Mouse (Mus musculus) thymus, postnatal 14 days (tissue): ENCODE measurements at regions not wholly inside any gene's neighbourhood (a gene's known extent, or its start where the extent isn't known, plus 50 kb on each side); places are given as distances from the start of the nearest gene placed in this dataset.

ENCODE experiments used
- DNase-seq: peaks from one replicate; pipeline ENCODE4 v3.0.0; 2021

DNA sequence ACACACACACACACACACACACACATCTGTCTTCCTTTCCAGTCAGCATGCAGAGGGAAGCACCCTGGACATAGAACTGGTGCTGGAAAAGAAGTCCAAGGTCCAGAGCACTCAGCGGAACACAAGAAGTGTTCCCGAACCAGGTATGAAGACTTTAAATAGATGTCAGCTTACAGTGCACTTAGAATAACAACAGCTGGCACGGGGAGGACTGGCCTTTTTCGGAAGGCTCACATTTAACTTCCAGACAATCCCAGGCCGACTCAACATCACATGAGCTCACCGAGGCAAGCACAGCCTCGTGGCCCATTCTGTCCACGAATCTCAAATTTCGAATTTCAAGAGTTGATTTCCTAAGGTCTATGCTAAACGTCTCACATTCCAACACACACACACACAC lies 70.9 kb upstream of the Slc25a33 start:
- no peak for DNase-seq

- no peak for DNase-seq
These were observed 69.7 kb upstream of the Slc25a33 start for GRCm38 (mm10) chr4:149843736-149844135.

DNA sequence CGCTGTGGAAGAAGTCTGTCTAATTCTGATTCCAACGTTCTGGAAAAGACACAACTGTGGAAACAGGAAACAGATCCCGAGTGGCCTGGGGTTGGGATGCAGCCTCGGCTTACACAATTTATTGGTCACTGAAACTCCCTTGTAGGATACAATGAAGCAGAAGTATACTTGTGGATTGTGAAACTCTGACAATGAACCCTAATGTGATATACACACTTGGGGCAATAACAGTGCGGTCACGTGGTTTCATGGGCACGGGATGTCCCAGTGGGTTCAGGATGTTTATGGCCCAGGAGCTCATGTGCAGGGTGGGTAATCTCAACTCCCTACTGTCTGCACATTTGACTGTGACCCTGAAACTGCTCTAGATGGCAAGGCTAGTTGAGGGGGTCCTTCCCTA lies 68.8 kb upstream of the Slc25a33 start:
- no peak for DNase-seq

- peak; percentile 71 for DNase-seq
These were observed 67.8 kb upstream of the Slc25a33 start for GRCm38 (mm10) chr4:149841856-149842255.

DNA sequence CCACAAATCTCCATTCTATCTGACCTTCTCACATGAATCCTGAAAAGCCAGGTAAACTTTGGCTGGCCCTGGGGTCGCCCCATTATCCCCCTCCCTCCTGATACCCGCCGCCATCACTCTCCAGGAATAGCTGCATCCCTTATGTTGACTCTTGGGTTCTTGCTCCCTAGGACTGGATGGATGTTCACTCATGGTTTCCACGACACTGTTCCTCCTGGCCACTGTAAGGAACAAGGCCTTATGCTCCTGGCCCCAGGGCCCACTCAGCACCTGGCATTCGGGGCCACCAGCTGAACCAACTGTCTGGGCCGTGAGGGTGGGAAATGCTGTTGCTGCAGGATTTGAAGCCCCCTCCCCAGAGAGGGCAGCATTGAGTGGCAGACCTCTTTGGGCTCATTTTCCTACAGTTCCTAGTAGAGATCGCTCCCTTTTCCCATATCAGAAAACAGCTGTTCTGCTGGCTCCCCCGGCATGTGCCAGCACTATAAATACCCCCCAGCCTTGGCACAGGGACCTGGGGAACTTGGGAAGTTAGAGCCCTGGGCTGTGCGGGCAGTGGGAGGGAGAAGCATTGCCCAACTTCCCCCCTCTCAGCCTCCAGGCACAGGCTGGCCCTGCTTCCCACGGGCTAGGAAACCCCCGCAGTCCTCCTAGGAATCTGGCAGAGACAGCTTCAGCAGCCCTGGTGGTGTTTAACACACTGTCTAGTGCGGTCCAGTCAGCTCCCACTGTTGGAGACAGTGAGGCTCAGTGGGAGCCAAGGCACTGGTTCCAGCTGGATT lies 66.6 kb upstream of the Slc25a33 start:
- no peak for DNase-seq

DNA sequence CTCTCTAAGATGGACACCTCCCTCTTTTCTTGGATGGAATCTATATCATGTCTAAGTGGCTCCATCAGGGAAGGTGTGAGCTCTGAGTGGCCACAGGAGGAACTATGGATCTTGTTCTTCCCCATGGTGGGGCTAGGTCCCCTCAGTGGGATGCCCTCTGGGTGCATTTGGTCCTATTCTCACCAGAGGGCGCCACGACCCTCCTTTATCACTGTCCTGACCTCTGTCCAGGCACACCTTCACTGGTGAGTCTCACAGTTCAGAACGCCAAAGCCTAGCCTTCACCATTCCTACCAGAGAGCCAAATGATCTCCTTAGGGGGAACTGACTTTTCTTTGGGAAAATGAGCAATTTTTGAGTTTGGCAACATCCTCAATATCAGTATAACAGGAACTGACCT lies 64.6 kb upstream of the Slc25a33 start:
- peak; percentile 73 for DNase-seq

- no peak for DNase-seq
These were observed 60.6 kb upstream of the Slc25a33 start for GRCm38 (mm10) chr4:149834646-149835156.

DNA sequence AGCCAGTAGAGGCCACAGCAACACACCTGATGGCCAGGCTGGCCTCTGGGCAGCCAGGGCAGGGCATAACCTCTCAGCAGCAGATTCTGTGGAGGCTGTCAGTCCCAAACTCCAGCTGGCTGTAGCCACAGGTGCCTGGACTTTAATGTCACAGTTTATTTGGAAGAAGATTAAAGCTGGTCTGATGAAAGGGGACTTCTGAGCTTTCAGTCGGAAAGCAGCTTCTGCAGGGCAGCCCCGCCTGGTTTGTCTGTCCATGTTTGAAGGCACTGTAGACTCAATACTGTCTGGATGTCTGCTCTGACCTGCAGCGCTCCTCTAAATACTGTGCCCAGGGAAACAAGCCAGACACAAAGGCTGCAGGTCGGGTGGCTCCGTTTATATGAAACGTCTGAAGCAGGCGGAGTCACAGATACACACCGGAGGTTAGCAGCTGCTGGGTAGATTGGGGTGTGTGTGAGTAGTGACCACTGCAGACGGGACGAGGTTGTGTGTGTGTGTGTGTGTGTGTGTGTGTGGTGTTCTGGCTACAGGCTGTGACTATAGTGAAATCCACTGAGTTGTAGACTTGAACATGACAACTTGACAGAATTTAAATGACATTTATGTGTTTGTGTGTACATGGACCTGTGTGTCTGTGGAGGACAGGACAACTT lies 58.5 kb upstream of the Slc25a33 start:
- DNase-seq, result no peak

- no peak for DNase-seq
These were observed 56.6 kb upstream of the Slc25a33 start for GRCm38 (mm10) chr4:149830551-149831192.

DNA sequence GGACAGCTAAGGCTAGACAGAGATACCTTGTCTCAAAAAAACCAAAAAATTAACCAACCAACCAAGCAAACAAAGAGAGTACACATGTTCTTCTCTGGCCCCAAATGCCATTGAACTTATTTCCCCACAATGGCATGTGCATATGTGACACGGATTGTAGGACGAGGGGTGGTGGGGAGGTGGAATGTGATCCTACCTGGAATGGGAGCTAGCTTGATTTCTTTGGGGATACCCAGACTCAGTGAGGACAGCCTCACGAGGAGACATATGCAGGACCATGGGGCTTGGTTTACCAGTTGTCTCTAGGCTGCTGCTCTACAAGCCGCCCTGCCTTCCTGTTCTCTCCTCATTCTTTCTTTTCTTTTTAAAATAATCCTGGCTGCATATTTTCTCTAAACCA lies 55.9 kb upstream of the Slc25a33 start:
- no peak for DNase-seq

DNA sequence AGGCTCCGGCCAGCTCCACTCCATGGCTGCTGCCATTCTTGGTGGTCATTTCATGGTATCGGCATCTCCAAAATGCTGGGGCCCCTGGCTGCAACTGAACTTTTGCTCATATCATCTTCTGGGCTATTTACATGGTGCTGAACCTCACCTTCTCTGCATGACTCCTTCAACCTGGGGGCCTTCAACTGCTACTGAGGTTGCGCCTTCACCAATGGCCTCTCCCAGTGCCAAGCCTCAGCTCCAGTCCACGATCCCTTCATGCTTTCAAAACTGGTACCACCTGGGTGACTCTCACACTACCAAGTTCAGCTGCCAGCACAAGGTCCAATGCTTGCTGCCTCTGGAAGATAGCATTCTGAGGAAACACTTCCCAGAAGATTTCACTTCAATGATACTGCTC lies 53.7 kb upstream of the Slc25a33 start:
- no peak for DNase-seq
